Mouse (Mus musculus) heart, embryonic 12.5 days (tissue): ENCODE data around the gene Ptgds. TPM values are rescaled to one million over a fixed set of nuclear protein-coding genes. Genes with fewer than 3 reads are reported as not detected.

Experiments
- ATAC-seq: fragments of 200-750 bp; cut with Nextera tagmentation; 2 replicates; pipeline ENCODE4 v1.8.0; 2017; ENCODE audit warnings: moderate TSS enrichment, moderate library complexity; ENCODE audit not compliant: insufficient number of reproducible peaks, low FRiP score
- H3K27ac ChIP-seq: fragments of 300-500 bp; sonication (generic); 2 replicates; pipeline ENCODE4 v1.5.1; 2016; ENCODE audit warnings: mild to moderate bottlenecking, moderate library complexity; ENCODE audit not compliant: poor library complexity, severe bottlenecking
- H3K27me3 ChIP-seq: fragments of 300-500 bp; sonication (generic); replicated peaks from 2 replicates; pipeline ENCODE4 v1.6.1; 2016; ENCODE audit warnings: mild to moderate bottlenecking, moderate library complexity
- H3K36me3 ChIP-seq: fragments of 300-500 bp; sonication (generic); 2 replicates; pipeline ENCODE4 v1.6.1; 2016; ENCODE audit warnings: mild to moderate bottlenecking, moderate library complexity
- H3K4me1 ChIP-seq: fragments of 300-500 bp; sonication (generic); replicated peaks from 2 replicates; pipeline ENCODE4 v1.6.1; 2016; ENCODE audit warnings: mild to moderate bottlenecking
- H3K4me2 ChIP-seq: fragments of 300-500 bp; sonication (generic); 2 replicates; pipeline ENCODE4 v1.6.1; 2016; ENCODE audit warnings: mild to moderate bottlenecking, moderate library complexity
- H3K4me3 ChIP-seq: fragments of 300-500 bp; sonication (generic); 2 replicates; pipeline ENCODE4 v1.5.1; 2016; ENCODE audit warnings: mild to moderate bottlenecking
- H3K9ac ChIP-seq: fragments of 300-500 bp; sonication (generic); 2 replicates; pipeline ENCODE4 v1.6.1; 2016; ENCODE audit warnings: mild to moderate bottlenecking, moderate library complexity
- H3K9me3 ChIP-seq: fragments of 300-500 bp; sonication (generic); replicated peaks from 2 replicates; pipeline ENCODE4 v1.6.1; 2016; ENCODE audit warnings: mild to moderate bottlenecking, moderate library complexity
- WGBS: fragments of 180-500 bp; shearing (Covaris S2); methylation state at CpG from one replicate; pipeline ENCODE4 v1.1.7; 2016; 5-methylcytosine and 5-hydroxymethylcytosine counted together
- polyA plus RNA-seq: library from polyadenylated mRNA; unstranded; fragments of >200 nt; fragmentation: Nextera tagmentation; extraction: Ambion mirVana; gene quantifications from 2 replicates; pipeline ENCODE4 v1.2.1, GENCODE M21; 2016

Ptgds gene
- polyA plus RNA-seq, 1 experiment from 2014 or later, result 2.4 TPM

- no peak for ATAC-seq
- 67% methylated on average over 10 of the region's 10 CpGs for WGBS
- Histone ChIP-seq H3K4me2 (no peak overlapping the region), H3K4me3 (no peak overlapping the region), H3K4me1 (no peaks in the 10 kb centered on the region), H3K9ac (no peak overlapping the region), H3K27ac (no peak overlapping the region), H3K27me3 (peaks cover 27% of the 10 kb centered on the region), H3K9me3 (no peaks in the 10 kb centered on the region), H3K36me3 (no peaks in the 10 kb centered on the region)
Observed at GRCm38 (mm10) chr2:25479551-25480311, 9.9 kb upstream of the Ptgds start.

DNA sequence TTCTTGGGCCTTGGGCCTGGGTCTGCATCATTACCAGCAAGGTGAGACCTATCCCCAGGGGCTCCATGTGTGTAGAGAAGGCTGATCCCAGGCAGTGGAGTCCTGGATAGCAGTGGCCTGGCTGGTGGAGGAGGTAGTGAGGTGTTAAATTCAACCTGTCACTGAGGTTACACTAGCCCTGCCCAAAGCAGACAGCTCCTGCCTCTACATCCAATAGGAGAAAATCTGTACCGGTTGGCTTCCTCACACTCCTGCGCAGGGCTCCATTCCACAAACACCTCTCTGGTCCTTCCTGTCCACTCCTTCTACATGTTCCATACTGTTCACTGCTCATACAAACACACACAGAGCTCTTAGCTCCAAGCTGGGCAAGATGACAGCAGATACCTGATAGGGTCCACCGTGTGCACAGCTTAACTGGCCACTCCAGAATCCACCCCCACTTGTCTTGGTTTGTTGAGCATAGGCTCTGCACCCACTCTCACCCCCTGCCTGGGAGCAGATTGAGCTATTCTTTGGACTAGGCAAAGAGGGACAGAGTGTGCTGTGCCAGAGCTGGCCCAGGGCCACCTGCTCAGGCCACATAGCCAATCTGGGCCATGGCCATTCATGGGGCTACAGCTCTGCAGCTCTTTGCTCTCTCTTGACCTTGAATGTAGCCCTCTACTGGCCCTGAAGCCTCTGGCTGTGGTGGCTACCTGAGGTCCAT is 8.3 kb upstream of the Ptgds start:
- no peak overlapping the region for H3K9ac ChIP-seq
- no peak for ATAC-seq
- 87% methylated on average over 3 of the region's 3 CpGs for WGBS

DNA sequence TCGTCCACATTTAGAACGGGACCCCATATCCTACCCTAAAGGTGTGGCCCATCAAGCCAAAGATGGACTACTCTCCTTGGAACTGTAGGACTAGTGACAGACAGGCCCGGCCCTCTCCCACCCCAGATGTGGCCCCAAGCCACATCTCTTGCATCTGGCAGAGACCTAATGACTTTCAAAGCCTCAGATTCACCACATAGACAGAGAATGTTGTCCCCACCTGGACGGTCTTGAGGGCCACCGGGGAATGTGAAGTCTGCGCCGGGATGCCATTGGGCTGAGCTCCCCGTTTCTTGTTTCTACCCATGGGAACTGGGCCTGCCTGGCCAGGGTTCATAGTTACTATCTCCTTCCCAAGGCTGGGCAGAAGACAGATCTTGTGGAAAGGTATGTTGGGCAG is 7.7 kb upstream of the Ptgds start:
- no peak for ATAC-seq
- Histone ChIP-seq H3K4me2 (no peak overlapping the region), H3K27me3 (peaks cover 16% of the 10 kb centered on the region), H3K36me3 (no peaks in the 10 kb centered on the region), H3K4me3 (no peak overlapping the region), H3K9me3 (no peaks in the 10 kb centered on the region), H3K9ac (no peak overlapping the region), H3K27ac (no peak overlapping the region), H3K4me1 (0 out of 2 replicates have a peak, but pooled peaks cover 3% of the 10 kb centered on the region)
- whole genome bisulfite sequencing, result 82% methylated on average over 8 of the region's 8 CpGs

More for the DNA sequence above, 8.3 kb upstream of the Ptgds start:
- Histone ChIP-seq H3K27me3 (peaks cover 16% of the 10 kb centered on the region), H3K4me2 (no peak overlapping the region), H3K36me3 (no peaks in the 10 kb centered on the region), H3K9me3 (no peaks in the 10 kb centered on the region), H3K27ac (no peak overlapping the region), H3K4me3 (no peak overlapping the region), H3K4me1 (0 out of 2 replicates have a peak, but pooled peaks cover 3% of the 10 kb centered on the region)

DNA sequence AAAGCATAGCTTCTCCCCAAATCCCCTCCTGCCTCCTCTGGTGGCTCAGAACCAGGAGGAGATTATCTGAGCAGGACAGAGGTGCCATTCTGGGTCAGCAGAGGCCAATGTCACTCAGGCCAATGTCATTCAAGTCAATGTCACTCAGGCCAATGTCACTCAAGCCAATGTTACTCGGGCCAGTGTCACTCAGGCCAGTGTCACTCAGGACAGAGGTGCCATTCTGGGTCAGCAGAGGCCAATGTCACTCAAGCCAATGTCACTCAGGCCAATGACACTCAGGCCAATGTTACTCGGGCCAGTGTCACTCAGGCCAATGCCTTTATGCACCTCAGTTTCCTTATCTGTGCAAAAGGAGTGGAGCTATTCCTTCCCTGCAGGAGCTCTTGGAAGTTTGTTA is 2.7 kb upstream of the Ptgds start:
- peaks cover 25% of the 10 kb centered on the region for H3K4me1 ChIP-seq
- H3K4me2 ChIP-seq, result no peak overlapping the region
- peaks cover 3% of the 10 kb centered on the region for H3K27me3 ChIP-seq
- no peak for ATAC-seq
- H3K4me3 ChIP-seq, result no peak overlapping the region
- no peak overlapping the region for H3K27ac ChIP-seq
- no peaks in the 10 kb centered on the region for H3K36me3 ChIP-seq
- no peaks in the 10 kb centered on the region for H3K9me3 ChIP-seq
- H3K9ac ChIP-seq, result no peak overlapping the region
- WGBS, result 68% methylated on average over 2 of the region's 2 CpGs

GRCm38 (mm10) chr2:25468962-25469915 is 607 bp downstream of the Ptgds start:
- peaks cover 32% of the 10 kb centered on the region for H3K4me1 ChIP-seq
- H3K4me3 ChIP-seq, result no peak overlapping the region
- no peak overlapping the region for H3K27ac ChIP-seq
- 72% methylated on average over 10 of the region's 10 CpGs for WGBS
- no peaks in the 10 kb centered on the region for H3K27me3 ChIP-seq
- no peaks in the 10 kb centered on the region for H3K9me3 ChIP-seq
- H3K4me2 ChIP-seq, result no peak overlapping the region
- no peaks in the 10 kb centered on the region for H3K36me3 ChIP-seq
- no peak overlapping the region for H3K9ac ChIP-seq
- ATAC-seq, result peak; percentile 25; the same call in 1 of the 2 replicates

- Histone ChIP-seq H3K9ac (no peak overlapping the region), H3K27ac (no peak overlapping the region), H3K4me1 (peaks cover 29% of the 10 kb centered on the region), H3K4me2 (no peak overlapping the region), H3K4me3 (no peak overlapping the region), H3K27me3 (no peaks in the 10 kb centered on the region), H3K9me3 (no peaks in the 10 kb centered on the region), H3K36me3 (no peaks in the 10 kb centered on the region)
- WGBS, result 63% methylated on average over 14 of the region's 14 CpGs
- no peak for ATAC-seq
Observed at GRCm38 (mm10) chr2:25467606-25468303, 2.1 kb downstream of the Ptgds start.

DNA sequence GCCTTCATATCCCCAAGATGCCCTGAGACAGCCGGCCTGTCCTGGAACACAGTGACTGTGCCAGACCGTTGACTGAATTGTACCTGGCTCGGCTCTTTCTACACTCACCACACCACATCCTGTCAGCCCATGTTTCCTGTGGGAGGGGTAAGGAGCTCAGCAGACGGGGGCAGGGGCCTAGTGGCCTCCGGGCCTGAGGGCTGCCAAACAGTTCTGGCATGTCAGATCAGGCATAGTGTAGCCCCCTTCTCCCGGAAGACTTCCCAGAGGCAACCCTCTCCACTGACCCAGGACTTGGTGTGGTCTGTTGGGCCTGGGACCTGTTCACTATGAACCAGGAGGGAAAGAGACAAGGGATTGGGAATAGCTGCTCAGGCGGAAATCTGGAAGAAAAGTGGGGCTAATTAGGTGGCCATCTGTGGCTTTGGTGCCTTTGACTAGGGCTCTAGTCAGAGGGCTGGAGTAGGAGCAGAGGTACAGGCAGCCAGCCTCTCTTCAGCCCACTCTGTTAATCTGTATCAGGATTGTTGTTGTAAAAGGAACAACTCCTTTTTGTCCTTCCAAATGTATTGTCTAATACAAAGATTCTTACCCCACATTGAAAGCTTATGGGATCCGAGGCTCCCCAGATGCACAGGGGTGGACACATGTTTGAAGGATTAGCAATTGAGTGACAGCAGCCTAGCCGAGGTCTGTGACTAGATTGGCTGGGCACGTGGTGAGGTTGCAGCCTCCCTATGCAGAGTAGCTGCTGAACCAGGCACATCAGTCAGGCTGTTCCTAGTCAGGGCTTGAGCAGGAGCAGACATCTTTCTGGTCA is 3.8 kb downstream of the Ptgds start:
- H3K27me3 ChIP-seq, result no peaks in the 10 kb centered on the region
- no peaks in the 10 kb centered on the region for H3K36me3 ChIP-seq
- H3K9ac ChIP-seq, result no peak overlapping the region
- 45% methylated on average over 10 of the region's 10 CpGs for WGBS
- H3K4me1 ChIP-seq, result peaks cover 34% of the 10 kb centered on the region
- no peak overlapping the region for H3K4me2 ChIP-seq
- no peak overlapping the region for H3K27ac ChIP-seq
- no peak for ATAC-seq
- H3K9me3 ChIP-seq, result no peaks in the 10 kb centered on the region
- H3K4me3 ChIP-seq, result no peak overlapping the region

DNA sequence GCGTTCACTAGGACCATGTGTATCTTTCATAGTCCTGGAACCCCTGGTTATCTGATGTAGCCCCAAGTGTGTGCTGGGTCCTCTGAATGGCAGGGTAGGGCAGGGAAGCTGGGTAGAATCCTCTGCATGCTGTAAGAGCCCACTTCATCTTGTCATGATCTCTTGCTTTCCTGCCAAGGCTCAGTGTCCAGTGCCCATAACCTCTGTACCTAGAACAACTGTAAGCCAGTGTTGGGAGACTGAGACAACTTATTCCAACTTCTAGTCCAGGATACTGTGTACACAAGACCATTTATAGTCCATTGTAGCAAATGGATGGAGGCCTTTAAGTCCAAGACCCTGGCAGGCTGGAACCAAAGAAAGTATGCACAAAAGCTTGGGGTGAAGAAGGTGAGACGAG is 4.6 kb downstream of the Ptgds start:
- H3K9ac ChIP-seq, result no peak overlapping the region
- no peaks in the 10 kb centered on the region for H3K27me3 ChIP-seq
- no peak overlapping the region for H3K4me3 ChIP-seq
- 81% methylated on average over 2 of the region's 2 CpGs for WGBS
- no peaks in the 10 kb centered on the region for H3K36me3 ChIP-seq
- ATAC-seq, result no peak
- no peak overlapping the region for H3K27ac ChIP-seq
- H3K9me3 ChIP-seq, result no peaks in the 10 kb centered on the region
- H3K4me2 ChIP-seq, result no peak overlapping the region
- H3K4me1 ChIP-seq, result peaks cover 36% of the 10 kb centered on the region

DNA sequence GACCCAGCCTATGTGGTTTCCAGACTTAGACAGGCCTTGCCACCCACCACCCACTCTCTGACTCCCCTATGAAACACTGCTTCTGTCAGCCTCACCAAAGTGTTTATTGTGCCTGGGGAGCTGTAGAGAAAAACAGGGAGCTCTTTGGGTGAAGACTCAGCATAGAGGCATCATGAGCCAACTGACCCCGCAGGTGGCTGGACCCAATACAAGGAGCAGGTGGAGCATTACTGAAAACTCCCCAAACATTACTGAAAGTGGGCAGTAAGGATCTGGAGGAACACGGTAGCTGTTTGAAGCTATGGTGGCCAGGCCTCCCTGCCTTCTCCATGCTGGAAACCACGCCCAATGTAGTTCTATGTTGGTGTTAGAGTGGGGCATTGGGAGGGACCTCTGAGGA is 6.2 kb downstream of the Ptgds start:
- no peaks in the 10 kb centered on the region for H3K9me3 ChIP-seq

DNA sequence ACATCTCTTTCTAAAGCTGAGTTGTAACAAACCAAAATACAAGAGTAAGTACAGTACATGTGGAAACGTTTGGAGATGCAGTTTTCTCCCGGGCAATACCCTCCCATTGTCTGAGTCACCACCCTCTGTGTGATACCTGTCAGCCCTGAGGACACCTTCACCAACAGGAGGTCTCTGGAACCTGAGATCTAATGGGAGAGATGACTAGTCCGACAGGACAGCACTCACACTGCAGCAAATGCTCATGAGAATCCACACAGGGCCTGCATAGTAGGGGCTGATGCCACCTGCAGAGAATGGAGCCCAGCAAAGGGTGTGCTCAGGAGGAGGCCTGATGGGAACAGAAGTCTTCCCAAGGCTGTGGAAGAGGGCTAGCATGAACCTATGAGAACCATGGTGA is 8.4 kb downstream of the Ptgds start:
- 25% methylated on average over 3 of the region's 3 CpGs for WGBS
- no peaks in the 10 kb centered on the region for H3K9me3 ChIP-seq

More for the DNA sequence above, 6.2 kb downstream of the Ptgds start:
- no peaks in the 10 kb centered on the region for H3K27me3 ChIP-seq
- H3K27ac ChIP-seq, result no peak overlapping the region
- peaks cover 38% of the 10 kb centered on the region for H3K4me1 ChIP-seq
- no peak overlapping the region for H3K4me3 ChIP-seq
- H3K9ac ChIP-seq, result no peak overlapping the region
- WGBS, result 72% methylated on average over 3 of the region's 3 CpGs
- H3K4me2 ChIP-seq, result no peak overlapping the region
- ATAC-seq, result no peak
- 0 out of 2 replicates have a peak, but pooled peaks cover under 1% of the 10 kb centered on the region for H3K36me3 ChIP-seq

More for the DNA sequence above, 8.4 kb downstream of the Ptgds start:
- Histone ChIP-seq H3K4me1 (peaks cover 25% of the 10 kb centered on the region), H3K27me3 (no peaks in the 10 kb centered on the region), H3K27ac (peak overlapping the region; percentile 46; the same call in 1 of the 2 replicates), H3K9ac (peak overlapping the region; percentile 12; the same call in 1 of the 2 replicates), H3K4me2 (peak overlapping the region; percentile 88), H3K4me3 (peak overlapping the region; percentile 72), H3K36me3 (peaks cover 7% of the 10 kb centered on the region; the same call in 1 of the 2 replicates)
- no peak for ATAC-seq
